Mouse (Mus musculus): ENCODE measurements around the gene Parva. TPM values are rescaled to one million over a fixed set of nuclear protein-coding genes. Genes with fewer than 3 reads are reported as not detected.

The Parva gene
- total RNA-seq, 1 experiment from 2014 or later = not detected

GRCm38 (mm10) chr7:112502050-112502809, 74.9 kb downstream of the Parva start:
- no peak for ATAC-seq (replicated peaks; ENCODE audit: insufficient number of reproducible peaks, low FRiP score, low TSS enrichment, poor library complexity, severe bottlenecking)

- ATAC-seq (replicated peaks; ENCODE audit: insufficient number of reproducible peaks, low FRiP score, low TSS enrichment, poor library complexity, severe bottlenecking) = no peak
Observed at GRCm38 (mm10) chr7:112502845-112503244, 75.5 kb downstream of the Parva start.

- ATAC-seq (replicated peaks; ENCODE audit: insufficient number of reproducible peaks, low FRiP score, low TSS enrichment, poor library complexity, severe bottlenecking) = no peak
Observed at GRCm38 (mm10) chr7:112503448-112503847, 76.1 kb downstream of the Parva start.

- no peak for ATAC-seq (replicated peaks; ENCODE audit: insufficient number of reproducible peaks, low FRiP score, low TSS enrichment, poor library complexity, severe bottlenecking)
Observed at GRCm38 (mm10) chr7:112503917-112504316, 76.6 kb downstream of the Parva start.

- ATAC-seq (replicated peaks; ENCODE audit: insufficient number of reproducible peaks, low FRiP score, low TSS enrichment, poor library complexity, severe bottlenecking) = no peak
Observed at GRCm38 (mm10) chr7:112509107-112509506, 81.8 kb downstream of the Parva start.

GRCm38 (mm10) chr7:112510336-112511048, 83.2 kb downstream of the Parva start:
- ATAC-seq (replicated peaks; ENCODE audit: insufficient number of reproducible peaks, low FRiP score, low TSS enrichment, poor library complexity, severe bottlenecking) = no peak

- ATAC-seq (replicated peaks; ENCODE audit: insufficient number of reproducible peaks, low FRiP score, low TSS enrichment, poor library complexity, severe bottlenecking) = no peak
Observed at GRCm38 (mm10) chr7:112511309-112511708, 84.0 kb downstream of the Parva start.

GRCm38 (mm10) chr7:112512257-112512656, 85.0 kb downstream of the Parva start:
- ATAC-seq (replicated peaks; ENCODE audit: insufficient number of reproducible peaks, low FRiP score, low TSS enrichment, poor library complexity, severe bottlenecking) = no peak

- ATAC-seq (replicated peaks; ENCODE audit: insufficient number of reproducible peaks, low FRiP score, low TSS enrichment, poor library complexity, severe bottlenecking) = no peak
Observed at GRCm38 (mm10) chr7:112512895-112513294, 85.6 kb downstream of the Parva start.

GRCm38 (mm10) chr7:112514636-112515193, 87.4 kb downstream of the Parva start:
- ATAC-seq (replicated peaks; ENCODE audit: insufficient number of reproducible peaks, low FRiP score, low TSS enrichment, poor library complexity, severe bottlenecking) = no peak

- ATAC-seq (replicated peaks; ENCODE audit: insufficient number of reproducible peaks, low FRiP score, low TSS enrichment, poor library complexity, severe bottlenecking) = no peak
Observed at GRCm38 (mm10) chr7:112525465-112525864, 98.2 kb downstream of the Parva start.

- no peak for ATAC-seq (replicated peaks; ENCODE audit: insufficient number of reproducible peaks, low FRiP score, low TSS enrichment, poor library complexity, severe bottlenecking)
Observed at GRCm38 (mm10) chr7:112526226-112526625, 98.9 kb downstream of the Parva start.

- no peak for ATAC-seq (replicated peaks; ENCODE audit: insufficient number of reproducible peaks, low FRiP score, low TSS enrichment, poor library complexity, severe bottlenecking)
Observed at GRCm38 (mm10) chr7:112527230-112527629, 99.9 kb downstream of the Parva start.

GRCm38 (mm10) chr7:112528059-112528458, 100.8 kb downstream of the Parva start:
- no peak for ATAC-seq (replicated peaks; ENCODE audit: insufficient number of reproducible peaks, low FRiP score, low TSS enrichment, poor library complexity, severe bottlenecking)

- no peak for ATAC-seq (replicated peaks; ENCODE audit: insufficient number of reproducible peaks, low FRiP score, low TSS enrichment, poor library complexity, severe bottlenecking)
Observed at GRCm38 (mm10) chr7:112528582-112529360, 101.5 kb downstream of the Parva start.

GRCm38 (mm10) chr7:112530924-112531323, 103.6 kb downstream of the Parva start:
- ATAC-seq (replicated peaks; ENCODE audit: insufficient number of reproducible peaks, low FRiP score, low TSS enrichment, poor library complexity, severe bottlenecking) = no peak

- no peak for ATAC-seq (replicated peaks; ENCODE audit: insufficient number of reproducible peaks, low FRiP score, low TSS enrichment, poor library complexity, severe bottlenecking)
Observed at GRCm38 (mm10) chr7:112534148-112534547, 106.8 kb downstream of the Parva start.

GRCm38 (mm10) chr7:112535408-112535921, 108.2 kb downstream of the Parva start:
- no peak for ATAC-seq (replicated peaks; ENCODE audit: insufficient number of reproducible peaks, low FRiP score, low TSS enrichment, poor library complexity, severe bottlenecking)

GRCm38 (mm10) chr7:112549136-112549535, 121.8 kb downstream of the Parva start:
- ATAC-seq (replicated peaks; ENCODE audit: insufficient number of reproducible peaks, low FRiP score, low TSS enrichment, poor library complexity, severe bottlenecking) = no peak

Measured in monocyte, adult 5-6 weeks (primary cell).